Mouse (Mus musculus) naive thymus-derived CD4-positive, alpha-beta T cell, adult 5 months (primary cell): ENCODE results near the gene Chd6. TPM values are rescaled to one million over a fixed set of nuclear protein-coding genes. Genes with fewer than 3 reads are reported as not detected.

ENCODE experiments used
- polyA plus RNA-seq: library from polyadenylated mRNA; unstranded; fragments of 100-300 nt; shearing (Covaris generic); gene quantifications from one replicate; pipeline ENCODE4 v1.2.1, GENCODE M21; 2017

Chd6 gene
- polyA plus RNA-seq, result 80.1 TPM

GRCm38 (mm10) chr2:161108933-161109371 lies at the start of gene Chd6:
TSS of gene Chd6 (minus strand) at chr2:161109075.

GRCm38 (mm10) chr2:160912231-160912671 lies 196.6 kb downstream of the Chd6 start, which contains the start of gene Emilin3:
TSS of gene Emilin3 (minus strand) at chr2:160912328.

Other genes with a start within 250 kb of the Chd6 start
- gene Zhx3, start 236.1 kb downstream of the Chd6 start, polyA plus RNA-seq, result 16.6 TPM
- not detected for gene Lpin3, start 228.4 kb downstream of the Chd6 start, polyA plus RNA-seq
- not detected for gene Emilin3, start 196.7 kb downstream of the Chd6 start, polyA plus RNA-seq